Mouse (Mus musculus) thymus, postnatal 25 days (tissue): ENCODE measurements around the gene Raver1.
"Not testable (repeated sequence)": the region's sequence is repeated elsewhere in the genome, so short reads cannot be mapped to it uniquely, and the experiment has no call there.

Source experiments
- DNase-seq: peaks from one replicate; pipeline ENCODE4 v3.0.0; 2022

Gene Raver1

GRCm38 (mm10) chr9:21104814-21105213 is 13.0 kb upstream of the Raver1 start:
- no peak for DNase-seq

DNA sequence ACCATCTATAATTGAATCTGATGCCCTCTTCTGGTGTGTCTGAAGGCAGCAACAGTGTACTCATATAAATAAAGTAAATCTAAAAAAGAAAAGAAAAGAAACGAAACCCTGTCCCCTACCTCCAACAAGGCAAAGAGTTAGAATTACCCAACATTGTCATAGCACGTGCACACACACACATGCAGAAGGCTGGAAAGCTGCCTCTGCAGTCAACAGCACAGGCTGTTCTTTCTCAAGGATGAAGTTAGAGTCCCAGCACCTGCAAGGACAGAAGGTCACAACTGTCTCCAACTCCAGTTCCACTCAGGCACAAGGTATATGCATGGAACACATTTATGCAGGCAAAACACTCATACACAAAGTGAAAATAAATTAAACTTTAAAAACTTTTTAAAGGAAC is 10.3 kb upstream of the Raver1 start:
- no peak for DNase-seq

DNA sequence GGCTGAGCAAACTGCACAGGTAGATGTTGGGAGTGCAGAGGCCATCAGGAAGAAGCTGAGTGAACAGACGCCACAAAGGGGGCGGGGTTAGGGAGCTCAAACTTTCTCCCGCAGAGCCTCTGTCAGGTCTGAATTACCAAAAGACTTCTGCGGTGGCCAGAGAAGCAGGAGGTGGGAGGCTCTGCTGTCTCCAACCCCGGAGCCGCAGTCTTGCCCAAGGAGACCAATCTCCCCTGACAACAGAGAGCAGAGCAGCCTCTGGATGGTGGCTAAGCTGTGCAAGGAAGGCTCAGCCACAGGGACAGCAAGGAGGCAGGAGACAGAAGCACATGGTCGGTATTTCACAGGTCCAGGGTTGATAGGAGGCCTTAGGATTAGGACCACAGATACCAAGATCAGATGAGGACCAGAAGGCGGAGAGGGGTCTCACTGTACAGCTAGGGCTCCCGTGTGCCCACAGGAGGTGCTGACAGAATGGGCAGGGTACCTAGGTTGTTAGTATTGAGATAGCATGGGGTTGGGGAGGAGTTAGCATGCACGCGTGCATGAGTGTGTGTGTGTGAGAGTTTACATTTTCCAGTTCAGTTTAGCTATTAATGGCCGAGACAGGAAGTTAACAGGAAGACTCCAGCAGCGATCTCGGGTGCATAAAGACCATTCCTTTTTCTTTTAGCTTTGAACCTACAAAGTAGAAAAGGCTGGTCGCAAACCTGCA is 8.8 kb upstream of the Raver1 start:
- DNase-seq = no peak

DNA sequence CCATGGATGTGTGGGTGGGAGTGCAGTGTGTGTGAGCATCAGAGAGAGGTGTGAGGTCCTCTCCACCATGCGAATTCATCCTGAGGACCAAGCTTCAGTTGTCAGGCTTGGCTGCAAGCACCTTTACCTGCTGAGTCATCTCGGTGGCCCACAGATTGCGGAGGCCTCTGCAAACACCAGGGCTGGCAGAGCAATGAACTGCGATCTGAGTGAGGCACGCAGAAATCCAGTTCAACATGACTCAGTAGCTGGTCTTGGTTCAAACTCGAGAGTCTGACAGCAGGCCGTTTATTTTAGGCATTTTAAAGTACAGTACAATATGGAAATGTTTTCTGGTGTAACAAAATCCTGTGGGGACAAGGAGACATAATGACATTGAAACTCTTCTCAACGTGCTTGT is 6.0 kb upstream of the Raver1 start:
- DNase-seq = no peak

DNA sequence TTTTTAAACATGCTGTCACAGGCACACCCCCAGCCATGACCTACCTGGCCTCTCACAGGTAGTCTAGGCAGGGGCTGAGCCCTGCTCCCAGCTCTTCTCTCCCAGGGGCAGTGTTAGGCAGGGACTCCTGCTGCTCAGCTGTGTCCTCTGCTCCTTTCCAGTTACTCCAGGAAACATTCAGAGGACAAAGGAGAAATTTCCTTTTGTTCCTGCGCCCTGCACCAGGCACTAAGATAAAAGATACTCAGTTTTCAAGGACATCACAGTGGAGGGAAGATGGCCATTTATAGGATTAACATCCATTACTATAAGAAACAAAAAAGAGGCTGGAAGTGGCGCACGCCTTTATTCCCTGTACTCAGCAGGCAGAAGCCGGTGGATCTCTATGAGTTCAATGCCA is 4.2 kb upstream of the Raver1 start:
- no peak for DNase-seq

- DNase-seq = no peak
These were observed 1.6 kb upstream of the Raver1 start for GRCm38 (mm10) chr9:21093423-21093822.

GRCm38 (mm10) chr9:21090972-21091706 is 669 bp downstream of the Raver1 start:
- no peak for DNase-seq

DNA sequence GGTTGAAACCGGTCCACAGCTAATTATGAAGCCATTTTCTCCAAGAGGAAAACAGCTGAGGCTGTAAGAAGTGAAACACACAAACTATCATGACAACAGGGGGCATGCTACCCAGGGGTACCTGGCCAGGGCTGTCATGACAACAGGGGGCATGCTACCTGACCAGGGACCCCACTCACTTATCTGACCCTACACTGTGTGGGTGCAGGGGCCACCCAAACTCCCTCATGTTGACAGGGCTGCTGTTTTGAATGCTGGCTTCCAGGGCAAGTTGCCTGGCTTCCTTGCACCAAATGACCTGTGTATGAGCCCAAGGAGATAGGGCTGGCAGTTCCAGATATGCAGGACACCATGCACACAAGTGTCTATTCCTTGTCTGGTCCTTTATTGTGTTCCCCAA is 1.3 kb downstream of the Raver1 start:
- no peak for DNase-seq

- no peak for DNase-seq
These were observed 8.5 kb downstream of the Raver1 start for GRCm38 (mm10) chr9:21083324-21083723.

- DNase-seq = no peak
These were observed 10.7 kb downstream of the Raver1 start for GRCm38 (mm10) chr9:21081127-21081526.

DNA sequence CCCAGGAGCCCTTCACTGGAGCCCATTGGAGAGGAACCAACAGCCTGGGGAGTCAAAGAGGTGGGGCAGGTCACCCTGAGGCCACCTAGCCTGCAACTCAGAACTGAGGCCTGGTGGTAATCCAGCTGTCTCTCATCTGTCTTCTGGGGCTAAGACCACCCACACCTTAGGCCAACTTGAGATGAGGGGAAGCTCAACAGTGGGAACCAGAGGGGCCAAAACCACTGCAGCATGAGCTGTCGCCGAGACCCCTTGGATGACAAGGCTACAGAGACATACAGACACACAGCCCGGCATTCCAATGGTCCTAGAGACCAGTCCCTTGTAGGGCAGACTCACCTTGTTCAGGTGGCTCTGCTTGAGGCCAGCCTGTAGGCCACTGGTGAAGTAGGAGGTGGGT is 16.2 kb downstream of the Raver1 start:
- no peak for DNase-seq

- no peak for DNase-seq
These were observed 17.6 kb downstream of the Raver1 start for GRCm38 (mm10) chr9:21074173-21074572.

DNA sequence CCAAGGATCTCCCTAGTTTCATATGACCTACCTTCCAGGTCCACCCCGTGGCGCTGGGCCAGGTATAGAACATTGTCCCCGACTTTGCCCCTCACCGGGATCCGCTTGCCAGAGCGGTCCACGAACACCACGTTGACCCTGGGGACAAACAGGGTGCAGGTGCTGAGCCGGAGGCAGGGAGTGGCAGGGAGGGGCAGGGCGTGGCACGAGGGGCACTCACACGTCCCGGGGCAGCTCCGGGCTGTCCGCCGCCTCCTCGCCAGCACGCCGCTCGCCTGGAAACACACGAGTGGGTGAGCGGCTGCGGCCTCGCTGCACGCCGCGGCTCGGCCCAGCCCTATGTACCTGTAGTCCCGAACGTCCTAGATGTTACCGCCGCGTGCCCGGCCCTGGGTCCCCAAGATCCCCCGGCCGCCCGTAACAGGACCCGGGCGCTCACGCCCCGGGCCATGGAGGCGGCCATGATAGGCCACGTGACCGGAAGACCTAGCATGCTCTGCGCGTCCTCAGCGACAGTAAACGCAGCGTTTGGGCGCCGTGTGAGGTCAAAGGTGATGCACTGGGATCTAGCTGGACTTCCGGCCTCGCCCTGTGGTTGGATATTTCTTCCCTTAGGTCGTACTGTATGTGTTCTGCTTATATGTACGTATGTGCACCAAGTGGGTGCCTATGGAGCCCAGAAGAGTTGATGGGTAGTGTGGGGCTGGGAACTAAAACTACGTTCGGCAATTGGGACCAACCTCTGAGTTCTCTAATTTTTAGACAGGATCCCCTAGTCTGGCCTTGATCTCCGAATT is 18.6 kb downstream of the Raver1 start, which contains the start of the genes Gm49373 and Fdx1l:
Gene Gm49373, minus strand, starts transcription at position 53 of the 797 bp plus-strand sequence.
Gene Fdx1l, minus strand, starts transcription at position 571 of the 797 bp plus-strand sequence.
- DNase-seq = peak; percentile 83

- DNase-seq = no peak
These were observed 19.2 kb downstream of the Raver1 start for GRCm38 (mm10) chr9:21072641-21073040.

- DNase-seq = no peak
These were observed 24.7 kb downstream of the Raver1 start, which contains the start of gene Zglp1 for GRCm38 (mm10) chr9:21067006-21067684. Gene Zglp1, minus strand, starts transcription at chr9:21067093.

- no peak for DNase-seq
These were observed 28.9 kb downstream of the Raver1 start for GRCm38 (mm10) chr9:21062928-21063327.

- DNase-seq = no peak
These were observed 40.2 kb downstream of the Raver1 start for GRCm38 (mm10) chr9:21051578-21051977.

DNA sequence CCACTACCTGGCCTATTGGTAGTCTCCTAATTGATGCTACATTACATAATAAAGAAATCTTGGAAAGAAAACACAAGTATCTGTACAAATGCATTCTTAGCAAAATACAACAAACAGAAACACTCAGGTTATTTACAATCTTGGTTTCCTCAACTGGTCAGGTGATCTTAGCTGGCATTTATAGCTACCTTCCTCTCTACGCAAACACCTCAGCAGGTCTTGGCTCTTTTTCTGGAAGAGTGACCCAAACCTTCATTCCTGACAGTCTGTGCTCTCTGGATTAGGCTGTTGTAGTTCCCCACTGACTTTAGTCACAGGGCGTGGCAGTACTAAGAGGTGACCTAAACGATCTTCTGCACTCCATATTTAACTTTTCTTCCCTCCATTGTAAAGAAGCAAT is 46.6 kb downstream of the Raver1 start:
- DNase-seq = no peak

DNA sequence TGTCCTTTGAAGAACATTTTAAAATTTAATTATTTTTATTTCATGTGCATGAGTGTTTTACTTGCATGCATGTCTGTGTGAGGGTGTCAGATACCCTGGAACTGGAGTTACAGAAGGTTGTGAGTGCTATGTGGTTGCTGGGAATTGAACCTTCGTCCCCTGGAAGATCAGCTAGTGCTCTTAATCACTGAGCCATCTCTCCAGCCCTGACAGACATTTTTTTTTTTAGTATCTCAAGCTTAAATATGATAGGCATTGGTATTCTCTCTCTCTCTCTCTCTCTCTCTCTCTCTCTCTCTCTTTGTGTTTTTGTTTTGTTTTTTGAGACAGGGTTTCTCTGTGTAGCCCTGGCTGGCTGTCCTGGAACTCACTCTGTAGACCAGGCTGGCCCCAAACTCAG is 47.0 kb downstream of the Raver1 start:
- DNase-seq = not testable (repeated sequence)

DNA sequence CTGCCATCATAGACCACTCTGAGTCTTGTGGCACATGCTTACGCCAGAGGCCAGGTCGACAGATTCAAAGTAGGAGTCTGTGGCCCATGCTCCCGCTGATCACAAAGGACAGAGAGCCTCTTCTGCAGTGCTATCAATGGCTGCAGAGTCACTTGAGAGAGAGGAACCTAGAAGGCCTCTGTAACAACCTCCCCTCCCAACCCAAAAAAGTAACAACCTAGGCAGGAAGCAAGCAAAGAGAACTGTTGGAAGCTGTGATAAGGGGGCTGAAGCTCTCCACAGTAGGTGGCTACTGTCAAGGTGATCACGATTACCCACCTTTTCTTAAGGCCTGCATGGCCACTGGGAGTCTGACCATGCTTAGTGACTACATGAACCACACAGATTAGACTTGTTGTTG is 48.2 kb downstream of the Raver1 start:
- DNase-seq = no peak

- no peak for DNase-seq
These were observed 50.5 kb downstream of the Raver1 start for GRCm38 (mm10) chr9:21041308-21041707.

DNA sequence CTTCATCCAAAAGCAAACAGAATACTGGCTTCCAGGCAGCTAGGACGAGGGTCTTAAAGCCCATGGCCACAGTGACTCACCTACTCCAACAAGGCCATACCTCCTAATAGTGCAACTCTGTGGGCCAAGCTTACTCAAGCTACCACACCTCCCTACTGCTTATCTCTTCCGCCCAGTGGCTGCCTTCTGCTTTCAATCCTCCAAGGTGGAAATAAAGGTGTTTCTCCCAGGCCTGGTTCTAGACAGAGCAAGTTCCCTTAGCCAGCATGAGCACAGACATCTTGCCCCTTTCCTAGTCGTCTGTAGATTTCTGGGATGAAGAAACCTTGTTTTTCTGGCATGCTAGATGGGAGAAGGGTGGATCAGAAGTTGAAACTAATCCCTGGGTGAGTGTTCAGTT is 52.0 kb downstream of the Raver1 start:
- DNase-seq = no peak

GRCm38 (mm10) chr9:21037481-21037891 is 54.3 kb downstream of the Raver1 start:
- DNase-seq = no peak
